Mouse (Mus musculus) G1E (cell line): ENCODE results near the gene Hcfc1r1. TPM values are rescaled to one million over a fixed set of nuclear protein-coding genes. Genes with fewer than 3 reads are reported as not detected.

Experiments used
- ATAC-seq: 2 replicates; pipeline ENCODE4 v1.8.0; 2016; ENCODE audit warnings: mild to moderate bottlenecking; ENCODE audit not compliant: insufficient number of reproducible peaks, poor library complexity, low FRiP score, severe bottlenecking; ENCODE audit errors: extremely low read depth
- DNase-seq: peaks from one replicate; pipeline ENCODE4 v3.0.0; 2012; ENCODE audit warnings: low spot score
- H3K27me3 ChIP-seq: 2 replicates; pipeline ENCODE4 v1.6.1; 2012; ENCODE audit warnings: mild to moderate bottlenecking, low read length, inconsistent platforms; ENCODE audit not compliant: insufficient read depth
- H3K36me3 ChIP-seq: replicated peaks from 2 replicates; pipeline ENCODE3; 2012; ENCODE audit warnings: mild to moderate bottlenecking, inconsistent platforms
- H3K4me1 ChIP-seq: 2 replicates; pipeline ENCODE4 v1.6.1; 2012; ENCODE audit warnings: low read depth, low read length, inconsistent platforms, mixed read lengths; ENCODE audit not compliant: insufficient read depth
- H3K4me3 ChIP-seq: 2 replicates; pipeline ENCODE4 v1.5.1; 2012; ENCODE audit warnings: low read depth, mild to moderate bottlenecking, inconsistent platforms, low read length, moderate library complexity, mixed read lengths
- H3K9me3 ChIP-seq: replicated peaks from 2 replicates; pipeline ENCODE4 v1.6.1; 2012; ENCODE audit warnings: inconsistent platforms
- CTCF ChIP-seq: IDR thresholded peaks from 2 replicates; pipeline ENCODE4 v1.5.1; 2012; ENCODE audit warnings: low read depth, low read length, inconsistent platforms, mixed read lengths
- GATA1 ChIP-seq: IDR thresholded peaks from 2 replicates; pipeline ENCODE4 v1.6.1; 2012; ENCODE audit warnings: borderline replicate concordance, low read length, inconsistent platforms, mixed read lengths
- GATA2 ChIP-seq: IDR thresholded peaks from 2 replicates; pipeline ENCODE4 v1.6.1; 2012; ENCODE audit warnings: low read depth, low read length, inconsistent platforms, borderline replicate concordance
- POLR2AphosphoS5 ChIP-seq: IDR thresholded peaks from 2 replicates; pipeline ENCODE4 v1.6.1; 2012; ENCODE audit warnings: low read depth, low read length, inconsistent platforms; ENCODE audit not compliant: insufficient replicate concordance
- TAL1 ChIP-seq: conservative IDR thresholded peaks from 2 replicates; pipeline ENCODE4 v1.6.1; 2012; ENCODE audit warnings: low read depth, low read length, inconsistent platforms, mixed read lengths
- polyA plus RNA-seq: library from polyadenylated mRNA; stranded (reverse); fragments of >175 nt; gene quantifications from 2 replicates; pipeline ENCODE4 v1.2.3, GENCODE M21; 2012
- total RNA-seq, 2 experiments: library from RNA; stranded (forward) in 1 of 2; stranded (reverse) in 1 of 2; fragments of 200-1000 nt in 1 of 2; fragments of >200 nt in 1 of 2; fragmentation: Nextera tagmentation in 1 of 2; gene quantifications; 2 replicates each; pipeline ENCODE4 v1.2.3; 2014 to 2017

Hcfc1r1 gene
- total RNA-seq (2014; fragmentation: Nextera tagmentation), result 42.3 and 54.4 TPM in 2 replicates
- total RNA-seq (2017), result 44.6 and 48.4 TPM in 2 replicates
- polyA plus RNA-seq, result 330 and 356 TPM in 2 replicates

GRCm38 (mm10) chr17:23673424-23674073 lies at the start of gene Hcfc1r1, which contains the start of gene Thoc6:
Hcfc1r1 (plus strand) TSS chr17:23673596.
Thoc6 (minus strand) TSS chr17:23673882.
- peak; percentile 91 for ATAC-seq
- peak within 1 kb of the TSS; percentile 76 for H3K4me3 ChIP-seq
- H3K9me3 ChIP-seq, result no peaks in the 10 kb centered on the region
- peaks cover 51% of the 10 kb centered on the region for H3K36me3 ChIP-seq
- no peak for TF ChIP-seq GATA1
- no peak for TF ChIP-seq GATA2
- no peak for TF ChIP-seq POLR2AphosphoS5
- TF ChIP-seq TAL1, result no peak
- TF ChIP-seq CTCF, result no peak
- no peaks in the 10 kb centered on the region for H3K27me3 ChIP-seq
- peak; percentile 77 for DNase-seq
- peaks cover 65% of the 10 kb centered on the region for H3K4me1 ChIP-seq

- H3K9me3 ChIP-seq, result no peaks in the 10 kb centered on the region
- H3K36me3 ChIP-seq, result no peaks in the 10 kb centered on the region
- peaks cover 2% of the 10 kb centered on the region for H3K4me1 ChIP-seq
- H3K4me3 ChIP-seq, result no peak overlapping the region
- DNase-seq (no peak), ATAC-seq (no peak)
- no peak for TF ChIP-seq TAL1
- no peak for TF ChIP-seq POLR2AphosphoS5
- TF ChIP-seq GATA1, result no peak
- no peak for TF ChIP-seq CTCF
- no peak for TF ChIP-seq GATA2
- H3K27me3 ChIP-seq, result peaks cover 17% of the 10 kb centered on the region
Observed at GRCm38 (mm10) chr17:23627813-23628212, 45.6 kb upstream of the Hcfc1r1 start.

GRCm38 (mm10) chr17:23630195-23631020 lies 43.0 kb upstream of the Hcfc1r1 start:
- Histone ChIP-seq H3K4me3 (no peak overlapping the region), H3K9me3 (no peaks in the 10 kb centered on the region), H3K36me3 (no peaks in the 10 kb centered on the region), H3K27me3 (peaks cover 25% of the 10 kb centered on the region), H3K4me1 (peaks cover 2% of the 10 kb centered on the region)
- DNase-seq (peak; percentile 66), ATAC-seq (peak; percentile 78)
- TF ChIP-seq CTCF, result peak; percentile 72
- TF ChIP-seq GATA1, result no peak

- peaks cover 33% of the 10 kb centered on the region for H3K27me3 ChIP-seq
- no peak overlapping the region for H3K4me3 ChIP-seq
- H3K9me3 ChIP-seq, result no peaks in the 10 kb centered on the region
- no peak for TF ChIP-seq GATA2
- TF ChIP-seq POLR2AphosphoS5, result no peak
- TF ChIP-seq CTCF, result no peak
- TF ChIP-seq TAL1, result no peak
- no peak for TF ChIP-seq GATA1
- H3K36me3 ChIP-seq, result no peaks in the 10 kb centered on the region
- ATAC-seq (no peak), DNase-seq (no peak)
- peaks cover 2% of the 10 kb centered on the region for H3K4me1 ChIP-seq
Observed at GRCm38 (mm10) chr17:23631241-23631640, 42.2 kb upstream of the Hcfc1r1 start.

GRCm38 (mm10) chr17:23644613-23645495 lies 28.5 kb upstream of the Hcfc1r1 start, which contains the start of gene Mmp25:
Mmp25 (minus strand) TSS chr17:23645277.
- ATAC-seq (no peak), DNase-seq (no peak)
- no peaks in the 10 kb centered on the region for H3K36me3 ChIP-seq
- no peak within 1 kb of the TSS for H3K4me3 ChIP-seq
- no peak for TF ChIP-seq TAL1
- no peak for TF ChIP-seq GATA2
- no peak for TF ChIP-seq POLR2AphosphoS5
- no peak for TF ChIP-seq GATA1
- TF ChIP-seq CTCF, result no peak
- H3K4me1 ChIP-seq, result no peaks in the 10 kb centered on the region
- H3K9me3 ChIP-seq, result no peaks in the 10 kb centered on the region
- peaks cover 23% of the 10 kb centered on the region for H3K27me3 ChIP-seq
